Mouse (Mus musculus): ENCODE measurements around the gene H2afx. TPM values are rescaled to one million over a fixed set of nuclear protein-coding genes. Genes with fewer than 3 reads are reported as not detected.
"Not testable (repeated sequence)": the region's sequence is repeated elsewhere in the genome, so short reads cannot be mapped to it uniquely, and the experiment has no call there.

H2afx gene
- 273 and 290 TPM in 2 replicates for polyA plus RNA-seq (2016; fragmentation: Nextera tagmentation; extraction: Ambion mirVana)

DNA sequence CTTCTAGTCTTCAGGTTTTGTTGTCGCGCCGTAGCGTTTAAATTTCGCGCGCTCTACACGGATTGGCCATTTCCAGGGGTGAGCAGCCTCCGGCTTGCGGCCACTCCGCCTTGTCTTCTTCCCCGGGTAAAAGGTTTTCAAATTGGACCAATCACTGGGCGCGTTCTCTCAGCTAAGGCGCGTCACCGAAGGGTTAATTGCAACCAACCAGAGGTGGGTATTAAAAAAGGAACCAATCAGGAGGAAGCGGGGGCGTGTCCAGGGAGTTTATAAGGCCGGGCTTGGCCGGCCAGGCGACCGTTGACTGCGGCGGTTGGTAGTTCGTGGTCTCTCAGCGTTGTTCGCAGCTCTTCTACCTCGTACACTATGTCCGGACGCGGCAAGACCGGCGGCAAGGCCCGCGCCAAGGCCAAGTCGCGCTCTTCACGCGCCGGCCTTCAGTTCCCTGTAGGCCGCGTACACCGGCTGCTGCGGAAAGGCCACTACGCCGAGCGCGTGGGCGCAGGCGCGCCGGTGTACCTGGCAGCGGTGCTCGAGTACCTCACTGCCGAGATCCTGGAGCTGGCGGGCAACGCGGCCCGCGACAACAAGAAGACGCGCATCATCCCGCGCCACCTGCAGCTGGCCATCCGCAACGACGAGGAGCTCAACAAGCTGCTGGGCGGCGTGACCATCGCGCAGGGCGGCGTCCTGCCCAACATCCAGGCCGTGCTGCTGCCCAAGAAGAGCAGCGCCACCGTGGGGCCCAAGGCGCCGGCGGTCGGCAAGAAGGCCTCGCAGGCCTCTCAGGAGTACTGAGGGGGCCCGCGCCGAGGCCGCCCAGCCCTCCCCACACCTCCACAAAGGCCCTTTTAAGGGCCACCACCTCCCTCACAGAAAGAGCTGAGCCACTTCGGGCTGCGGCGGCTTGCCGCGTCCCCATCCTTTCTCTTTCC is at the start of gene H2afx:
TSS of gene H2afx (plus strand) at position 299 of the 935 bp plus-strand sequence.
- Histone ChIP-seq H3K27ac (peak within 1 kb of the TSS; percentile 95), H3K4me1 (peaks cover 17% of the 10 kb centered on the region), H3K4me3 (peak within 1 kb of the TSS; percentile 71), H3K9me3 (replicated peaks) (no peaks in the 10 kb centered on the region), H3K36me3 (peaks cover 54% of the 10 kb centered on the region), H3K9ac (peak within 1 kb of the TSS; percentile 97), H3K27me3 (no peaks in the 10 kb centered on the region), H3K4me2 (replicated peaks) (peak within 1 kb of the TSS; percentile 80)
- peak; percentile 97 for ATAC-seq (ENCODE audit: low FRiP score)
- under 1% methylated on average over 88 of the region's 91 CpGs for WGBS

GRCm38 (mm10) chr9:44286256-44286850 is 48.1 kb upstream of the H2afx start:
- WGBS, result 9% methylated on average over 6 of the region's 6 CpGs
- peak overlapping the region; percentile 71 for H3K4me3 ChIP-seq
- peak overlapping the region; percentile 90 for H3K4me2 ChIP-seq (replicated peaks)
- no peaks in the 10 kb centered on the region for H3K9me3 ChIP-seq (replicated peaks)
- peaks cover 16% of the 10 kb centered on the region for H3K36me3 ChIP-seq
- peaks cover 27% of the 10 kb centered on the region for H3K4me1 ChIP-seq
- ATAC-seq (ENCODE audit: low FRiP score), result no peak
- H3K27ac ChIP-seq, result no peak overlapping the region
- H3K27me3 ChIP-seq, result peaks cover 16% of the 10 kb centered on the region
- H3K9ac ChIP-seq, result peak overlapping the region; percentile 85

DNA sequence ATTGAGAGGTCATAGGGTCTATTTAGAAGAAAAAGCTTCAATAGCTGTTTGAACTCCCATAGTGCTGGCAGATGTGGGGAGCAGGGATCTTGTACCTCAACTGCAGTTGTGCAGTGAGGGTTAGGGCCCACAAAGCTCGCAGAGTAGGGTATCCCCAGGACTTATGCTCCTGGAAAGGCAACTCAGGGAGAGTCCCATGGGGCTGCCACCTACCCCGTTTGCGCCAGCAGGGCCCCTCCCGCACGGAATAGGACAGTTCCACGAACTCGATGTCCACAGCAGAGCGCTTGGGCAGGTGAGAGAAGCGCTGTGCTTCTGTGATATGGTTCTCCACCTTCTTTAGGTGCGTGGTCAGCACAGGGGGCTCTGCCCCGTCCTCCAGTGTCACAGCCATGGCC is 47.5 kb upstream of the H2afx start:
- ATAC-seq (ENCODE audit: low FRiP score), result peak; percentile 12; the same call in 1 of the 2 replicates
- peak overlapping the region; percentile 71 for H3K4me3 ChIP-seq
- peak overlapping the region; percentile 90 for H3K4me2 ChIP-seq (replicated peaks)
- WGBS, result 6% methylated on average over 11 of the region's 11 CpGs
- peaks cover 16% of the 10 kb centered on the region for H3K27me3 ChIP-seq
- H3K4me1 ChIP-seq, result peaks cover 27% of the 10 kb centered on the region
- 0 out of 2 replicates have a peak overlapping the region, but pooled peaks have one; percentile 8 for H3K27ac ChIP-seq
- peak overlapping the region; percentile 85 for H3K9ac ChIP-seq
- H3K9me3 ChIP-seq (replicated peaks), result no peaks in the 10 kb centered on the region
- peaks cover 17% of the 10 kb centered on the region for H3K36me3 ChIP-seq

DNA sequence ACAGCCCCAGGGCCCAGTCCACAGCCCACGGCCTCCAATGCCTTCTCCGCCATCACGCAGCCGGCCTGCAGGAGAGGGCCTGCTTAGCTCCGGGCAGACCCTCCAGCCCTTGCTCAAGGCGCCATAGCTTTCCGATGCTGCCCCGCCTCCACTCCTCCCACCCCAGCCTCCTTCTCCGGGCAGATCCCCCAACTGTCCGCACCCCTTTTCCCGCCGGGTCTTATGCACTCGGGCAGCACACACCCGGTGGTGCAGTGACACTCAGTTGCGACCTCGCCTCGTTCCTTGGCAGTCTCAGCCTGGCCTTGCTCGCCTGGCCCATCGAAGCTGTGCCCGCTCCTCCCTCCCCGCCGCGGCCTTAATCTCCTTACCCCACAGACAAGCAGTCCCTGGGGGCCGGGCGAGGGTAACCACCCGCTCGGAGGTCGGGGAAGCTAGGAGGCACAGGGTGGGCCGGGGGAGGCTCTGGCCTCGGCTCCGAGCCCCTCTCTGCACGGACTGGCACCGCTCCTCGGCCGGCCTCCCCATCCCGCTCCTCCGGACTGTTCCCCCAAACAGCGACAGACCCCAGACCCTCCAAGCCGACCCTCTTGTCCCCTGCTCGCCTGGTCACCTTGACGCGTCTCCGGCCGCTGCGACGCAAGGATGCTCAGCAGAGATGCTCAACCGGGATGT is 47.0 kb upstream of the H2afx start:
- peak overlapping the region; percentile 85 for H3K9ac ChIP-seq
- peaks cover 27% of the 10 kb centered on the region for H3K4me1 ChIP-seq
- peaks cover 16% of the 10 kb centered on the region for H3K27me3 ChIP-seq
- peak overlapping the region; percentile 71 for H3K4me3 ChIP-seq
- H3K36me3 ChIP-seq, result peaks cover 21% of the 10 kb centered on the region
- under 1% methylated on average over 46 of the region's 47 CpGs for WGBS
- ATAC-seq (ENCODE audit: low FRiP score), result peak; percentile 65
- peak overlapping the region; percentile 90 for H3K4me2 ChIP-seq (replicated peaks)
- H3K9me3 ChIP-seq (replicated peaks), result no peaks in the 10 kb centered on the region
- peak overlapping the region; percentile 74 for H3K27ac ChIP-seq

GRCm38 (mm10) chr9:44288076-44288958 is 46.2 kb upstream of the H2afx start, which contains the start of gene Abcg4:
Gene Abcg4, minus strand, starts transcription at chr9:44288615.
- H3K4me2 ChIP-seq (replicated peaks), result peak within 1 kb of the TSS; percentile 90
- H3K9me3 ChIP-seq (replicated peaks), result no peaks in the 10 kb centered on the region
- H3K27ac ChIP-seq, result peak within 1 kb of the TSS; percentile 74
- H3K4me3 ChIP-seq, result peak within 1 kb of the TSS; percentile 71
- peaks cover 16% of the 10 kb centered on the region for H3K27me3 ChIP-seq
- peak; percentile 76 for ATAC-seq (ENCODE audit: low FRiP score)
- H3K4me1 ChIP-seq, result peaks cover 27% of the 10 kb centered on the region
- 1% methylated on average over 36 of the region's 38 CpGs for WGBS
- peak within 1 kb of the TSS; percentile 85 for H3K9ac ChIP-seq
- peaks cover 29% of the 10 kb centered on the region for H3K36me3 ChIP-seq

GRCm38 (mm10) chr9:44288959-44289291 is 45.6 kb upstream of the H2afx start:
- peaks cover 16% of the 10 kb centered on the region for H3K27me3 ChIP-seq
- peak; percentile 8; the same call in 1 of the 2 replicates for ATAC-seq (ENCODE audit: low FRiP score)
- H3K9ac ChIP-seq, result no peak overlapping the region
- H3K4me1 ChIP-seq, result peaks cover 27% of the 10 kb centered on the region
- peak overlapping the region; percentile 90 for H3K4me2 ChIP-seq (replicated peaks)
- 6% methylated on average over 11 of the region's 11 CpGs for WGBS
- peaks cover 35% of the 10 kb centered on the region for H3K36me3 ChIP-seq
- peak overlapping the region; percentile 74; the same call in 1 of the 2 replicates for H3K27ac ChIP-seq
- peak overlapping the region; percentile 71 for H3K4me3 ChIP-seq
- H3K9me3 ChIP-seq (replicated peaks), result no peaks in the 10 kb centered on the region

DNA sequence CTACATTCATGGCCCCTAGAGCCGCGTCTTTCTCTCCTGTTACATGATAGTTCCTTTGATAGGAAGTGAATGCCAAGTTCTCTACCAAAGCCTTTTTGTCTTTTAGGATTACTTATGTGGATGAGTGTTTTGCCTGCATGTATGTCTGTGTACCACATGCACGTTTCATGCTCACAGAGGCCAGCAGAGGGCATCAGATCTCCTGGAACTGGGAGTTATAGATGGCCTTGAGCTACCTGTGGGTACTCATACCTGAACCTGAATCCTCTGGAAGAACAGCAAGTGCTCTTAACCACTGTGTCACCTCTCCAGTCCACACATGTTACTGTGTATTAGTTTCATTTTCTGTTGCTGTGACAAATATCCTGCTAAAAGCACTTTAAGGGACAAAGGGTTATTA is 42.0 kb upstream of the H2afx start:
- no peak overlapping the region for H3K4me2 ChIP-seq (replicated peaks)
- H3K36me3 ChIP-seq, result peaks cover 68% of the 10 kb centered on the region
- peaks cover 12% of the 10 kb centered on the region for H3K4me1 ChIP-seq
- 69% methylated on average over 3 of the region's 3 CpGs for WGBS
- no peak overlapping the region for H3K4me3 ChIP-seq
- H3K9ac ChIP-seq, result no peak overlapping the region
- no peak overlapping the region for H3K27ac ChIP-seq
- H3K27me3 ChIP-seq, result no peaks in the 10 kb centered on the region
- no peak for ATAC-seq (ENCODE audit: low FRiP score)
- H3K9me3 ChIP-seq (replicated peaks), result no peaks in the 10 kb centered on the region

DNA sequence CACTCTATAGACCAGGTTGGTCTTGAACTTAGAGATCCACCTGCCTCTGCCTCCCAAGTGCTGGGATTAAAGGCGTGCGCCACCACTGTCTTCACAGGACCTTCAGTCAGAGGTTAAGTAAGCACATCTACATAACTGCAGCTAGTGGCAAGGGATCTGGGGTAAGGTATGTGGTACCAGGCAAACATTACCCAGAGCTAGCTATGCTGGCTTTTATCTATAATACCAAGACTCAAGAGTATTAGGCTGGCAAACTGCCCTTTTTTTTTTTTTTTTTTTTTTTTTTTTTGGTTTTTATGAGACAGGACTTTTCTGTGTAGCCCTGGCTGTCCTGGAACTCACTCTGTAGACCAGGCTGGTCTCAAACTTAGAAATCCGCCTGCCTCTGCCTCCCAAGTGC is 34.5 kb upstream of the H2afx start:
- H3K36me3 ChIP-seq, result peaks cover 71% of the 10 kb centered on the region

DNA sequence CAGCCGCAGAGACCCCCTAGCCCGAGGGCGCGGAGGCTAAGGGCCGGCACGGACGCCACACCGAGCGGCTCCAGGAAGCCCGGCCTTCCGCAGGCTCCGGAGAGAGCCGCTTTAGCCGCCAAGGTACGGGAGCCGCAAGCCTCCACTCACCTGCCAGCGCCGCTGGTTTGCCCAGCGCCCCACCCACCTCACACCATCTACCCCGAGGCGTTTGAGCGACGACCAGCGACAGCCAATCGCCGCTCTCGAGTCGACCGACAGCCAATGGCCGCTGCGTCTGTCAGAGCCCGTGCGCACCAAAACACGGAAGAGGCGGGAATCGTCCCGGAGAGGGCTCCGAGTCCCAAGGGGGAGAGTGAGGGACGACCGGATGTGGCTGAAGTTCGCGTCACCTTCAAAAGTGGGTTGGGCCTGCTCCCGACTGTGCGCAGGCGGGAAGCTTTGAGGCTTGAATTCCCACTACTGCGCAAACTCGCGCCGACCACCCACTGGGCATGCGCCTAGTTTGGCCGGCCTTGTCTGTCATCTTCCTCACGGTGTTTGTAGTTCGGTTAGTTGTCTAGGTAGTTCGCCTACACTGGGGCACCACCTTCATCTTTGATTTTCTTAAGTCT is 28.9 kb upstream of the H2afx start, which contains the start of gene Hinfp:
TSS of gene Hinfp (minus strand) at position 206 of the 614 bp plus-strand sequence.
- H3K4me1 ChIP-seq, result peaks cover 8% of the 10 kb centered on the region
- peak within 1 kb of the TSS; percentile 95 for H3K9ac ChIP-seq
- H3K27me3 ChIP-seq, result no peaks in the 10 kb centered on the region
- peak; percentile 99 for ATAC-seq (ENCODE audit: low FRiP score)
- no peaks in the 10 kb centered on the region for H3K9me3 ChIP-seq (replicated peaks)
- H3K4me3 ChIP-seq, result peak within 1 kb of the TSS; percentile 95
- under 1% methylated on average over 52 of the region's 54 CpGs for WGBS
- H3K27ac ChIP-seq, result peak within 1 kb of the TSS; percentile 84
- peaks cover 20% of the 10 kb centered on the region for H3K36me3 ChIP-seq
- H3K4me2 ChIP-seq (replicated peaks), result peak within 1 kb of the TSS; percentile 58

More for the DNA sequence above, 34.5 kb upstream of the H2afx start:
- not testable (repeated sequence) for H3K4me2 ChIP-seq (replicated peaks); H3K9me3 ChIP-seq (replicated peaks); H3K4me3 ChIP-seq; H3K27me3 ChIP-seq; H3K27ac ChIP-seq; H3K4me1 ChIP-seq; ATAC-seq (ENCODE audit: low FRiP score); H3K9ac ChIP-seq
- 99% methylated on average over 3 of the region's 3 CpGs for WGBS

DNA sequence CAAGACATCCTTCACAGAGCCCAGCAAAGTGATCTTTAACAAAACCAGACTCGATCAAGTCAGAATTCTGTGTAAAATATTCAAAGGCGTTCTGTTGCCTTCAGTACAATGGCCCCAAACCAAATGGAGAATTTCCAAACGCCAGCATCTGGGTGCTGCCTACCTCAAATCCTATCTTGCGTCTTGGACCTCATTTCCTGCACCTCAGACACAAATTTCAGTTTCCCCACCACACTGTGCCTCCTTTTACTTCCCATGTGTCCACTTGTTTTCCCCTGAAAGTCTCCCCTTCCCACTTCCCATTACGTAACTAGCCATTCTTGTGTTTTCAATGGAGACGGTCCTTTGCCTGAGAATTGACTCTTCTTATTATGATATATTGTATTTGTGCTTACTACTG is 28.0 kb upstream of the H2afx start:
- 91% methylated on average over 6 of the region's 6 CpGs for WGBS
- ATAC-seq (ENCODE audit: low FRiP score), result no peak
- no peak overlapping the region for H3K4me2 ChIP-seq (replicated peaks)
- H3K27me3 ChIP-seq, result peaks cover 6% of the 10 kb centered on the region; the same call in 1 of the 2 replicates
- no peak overlapping the region for H3K27ac ChIP-seq
- H3K4me3 ChIP-seq, result no peak overlapping the region
- H3K36me3 ChIP-seq, result peaks cover 16% of the 10 kb centered on the region
- peaks cover 16% of the 10 kb centered on the region for H3K4me1 ChIP-seq
- no peak overlapping the region for H3K9ac ChIP-seq
- H3K9me3 ChIP-seq (replicated peaks), result no peaks in the 10 kb centered on the region

- WGBS, result 92% methylated on average over 2 of the region's 2 CpGs
- no peak overlapping the region for H3K27ac ChIP-seq
- H3K4me3 ChIP-seq, result no peak overlapping the region
- no peak for ATAC-seq (ENCODE audit: low FRiP score)
- H3K9ac ChIP-seq, result no peak overlapping the region
- H3K4me2 ChIP-seq (replicated peaks), result no peak overlapping the region
- peaks cover 9% of the 10 kb centered on the region; the same call in 1 of the 2 replicates for H3K27me3 ChIP-seq
- H3K9me3 ChIP-seq (replicated peaks), result no peaks in the 10 kb centered on the region
- peaks cover 10% of the 10 kb centered on the region for H3K36me3 ChIP-seq
- H3K4me1 ChIP-seq, result peaks cover 20% of the 10 kb centered on the region
These were observed 27.2 kb upstream of the H2afx start for GRCm38 (mm10) chr9:44307248-44307647.

Measured in hindbrain, embryonic 12.5 days (tissue).